Mouse (Mus musculus) testis, adult 2 months (tissue): ENCODE data around the gene 4930558K02Rik.

Experiments
- CTCF ChIP-seq: fragments of 200-500 bp; IDR thresholded peaks from 2 replicates; pipeline ENCODE4 v1.5.1; 2012; ENCODE audit warnings: low read depth, mild to moderate bottlenecking, inconsistent platforms, low read length, moderate library complexity; ENCODE audit not compliant: control insufficient read depth, insufficient read depth, insufficient replicate concordance
- POLR2A ChIP-seq: fragments of 200-500 bp; IDR thresholded peaks from 2 replicates; pipeline ENCODE4 v1.6.1; 2012; ENCODE audit warnings: low read depth, mild to moderate bottlenecking, inconsistent platforms, low read length, moderate library complexity; ENCODE audit not compliant: control insufficient read depth

DNA sequence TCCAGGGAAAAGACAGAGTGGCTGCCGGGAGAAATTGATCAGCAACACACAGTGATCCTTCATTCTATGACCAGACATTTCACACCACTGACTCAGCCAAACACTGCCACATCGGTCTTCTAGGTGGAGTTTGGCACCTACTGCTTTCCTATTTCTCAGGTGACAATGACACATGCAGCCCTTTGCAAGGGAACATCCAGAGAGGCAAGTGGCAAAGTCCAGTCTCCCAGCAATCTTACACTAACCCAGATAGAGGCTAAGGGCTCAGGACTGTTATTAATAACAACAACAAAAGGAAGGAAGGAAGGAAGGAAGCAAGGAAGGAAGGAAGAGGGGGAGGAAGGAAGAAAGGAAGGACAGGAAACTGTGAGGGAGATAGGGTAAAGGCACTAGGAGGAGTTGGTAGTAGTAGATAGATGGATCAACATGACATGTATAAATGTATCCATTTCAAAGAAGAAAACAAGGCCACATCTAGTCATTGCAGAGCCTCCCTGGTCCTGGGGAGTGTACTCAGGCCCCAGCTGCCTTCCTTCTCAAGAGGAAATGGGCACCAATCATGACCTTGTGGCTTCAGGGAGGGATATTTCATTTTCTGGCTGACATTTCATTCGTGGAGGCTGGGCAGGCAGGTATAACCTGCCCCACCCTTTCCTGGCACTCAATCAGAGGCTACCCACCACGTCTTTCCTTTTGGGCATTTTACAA, 66.3 kb downstream of the 4930558K02Rik start:
- TF ChIP-seq POLR2A (no peak), CTCF (no peak)
